Mouse (Mus musculus) intestine, embryonic 16.5 days (tissue): ENCODE results near the gene Vezt. TPM values are rescaled to one million over a fixed set of nuclear protein-coding genes. Genes with fewer than 3 reads are reported as not detected.
A peak's percentile ranks its signal among the peaks of the same experiment; 100 is the strongest.

ENCODE experiments used
- ATAC-seq: fragments of 200-750 bp; cut with Nextera tagmentation; 2 replicates; pipeline ENCODE4 v1.8.0; 2017; ENCODE audit warnings: moderate TSS enrichment, moderate library complexity
- H3K27ac ChIP-seq: fragments of 300-500 bp; sonication (generic); 2 replicates; pipeline ENCODE4 v1.5.1; 2014; ENCODE audit warnings: mild to moderate bottlenecking, low read length
- H3K27me3 ChIP-seq: fragments of 300-500 bp; sonication (generic); replicated peaks from 2 replicates; pipeline ENCODE4 v1.6.1; 2014; ENCODE audit warnings: low read length, control low read depth, mixed read lengths; ENCODE audit not compliant: control insufficient read depth, insufficient read depth
- H3K36me3 ChIP-seq: fragments of 300-500 bp; sonication (generic); 2 replicates; pipeline ENCODE4 v1.6.1; 2014; ENCODE audit warnings: low read length, control low read depth; ENCODE audit not compliant: control insufficient read depth, insufficient read depth
- H3K4me1 ChIP-seq: fragments of 300-500 bp; sonication (generic); 2 replicates; pipeline ENCODE4 v1.6.1; 2014; ENCODE audit warnings: low read length, control low read depth, mixed read lengths; ENCODE audit not compliant: control insufficient read depth, insufficient read depth
- H3K4me2 ChIP-seq: fragments of 300-500 bp; sonication (generic); 2 replicates; pipeline ENCODE4 v1.6.1; 2014; ENCODE audit warnings: low read depth, low read length, control low read depth
- H3K4me3 ChIP-seq: fragments of 300-500 bp; sonication (generic); 2 replicates; pipeline ENCODE4 v1.5.1; 2014; ENCODE audit warnings: mild to moderate bottlenecking, low read length
- H3K9ac ChIP-seq: fragments of 300-500 bp; sonication (generic); 2 replicates; pipeline ENCODE4 v1.6.1; 2014; ENCODE audit warnings: low read depth, low read length
- H3K9me3 ChIP-seq: fragments of 300-500 bp; sonication (generic); 2 replicates; pipeline ENCODE4 v1.6.1; 2016; ENCODE audit warnings: low read length, control low read depth; ENCODE audit not compliant: control insufficient read depth
- WGBS: fragments of 180-500 bp; shearing (Covaris S2); extraction: QIAGEN DNeasy Blood & Tissue Kit; methylation state at CpG from one replicate; pipeline ENCODE4 v1.1.7; 2014; 5-methylcytosine and 5-hydroxymethylcytosine counted together
- polyA plus RNA-seq: library from polyadenylated mRNA; unstranded; fragments of >200 nt; fragmentation: Nextera tagmentation; extraction: Ambion mirVana; gene quantifications from 2 replicates; pipeline ENCODE4 v1.2.1, GENCODE M21; 2015

Gene Vezt
- polyA plus RNA-seq, 1 experiment from 2014 or later = 18.5 TPM

DNA sequence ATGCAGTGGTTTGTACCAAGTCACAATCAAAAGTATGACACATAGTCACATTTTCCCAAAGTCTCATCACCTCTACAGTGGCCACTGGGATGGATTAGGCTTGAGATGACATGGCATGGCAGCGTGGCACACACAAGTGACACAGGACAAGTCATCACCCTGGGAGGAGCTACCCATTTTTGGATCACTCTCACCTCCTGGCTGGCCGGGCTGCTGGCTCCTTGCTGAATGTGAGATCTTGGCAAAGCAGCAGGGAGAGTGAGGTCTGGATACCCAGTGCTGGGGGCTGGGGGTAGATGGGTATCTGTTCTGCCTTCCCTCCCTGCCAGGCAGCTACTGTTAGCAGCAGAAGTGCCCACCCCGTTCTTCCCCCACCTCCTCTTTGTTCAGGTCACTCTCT, 31.3 kb upstream of the Vezt start:
- WGBS = 81% methylated on average over 3 of the region's 3 CpGs
- no peak overlapping the region for H3K9ac ChIP-seq
- no peak for ATAC-seq

DNA sequence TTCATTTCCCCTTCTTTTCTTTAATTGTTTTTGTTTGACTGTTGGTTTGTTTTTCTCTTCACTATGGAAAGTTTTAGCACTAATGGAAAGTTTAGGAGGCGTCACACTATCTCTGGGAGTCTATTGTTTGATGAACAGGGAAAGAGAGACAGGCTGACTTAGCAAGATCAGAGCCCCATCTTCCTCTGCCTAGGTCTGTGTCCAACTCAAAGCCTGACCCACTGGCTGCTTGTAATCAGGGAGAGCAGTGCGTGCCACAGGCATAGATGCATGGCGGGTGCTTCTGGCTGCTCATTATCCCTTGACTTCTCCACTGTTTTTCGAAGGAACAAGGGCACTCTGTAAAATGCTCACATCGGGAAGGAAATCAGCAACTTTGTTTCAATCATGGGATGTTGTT, 26.7 kb upstream of the Vezt start:
- Histone ChIP-seq H3K4me2 (no peak overlapping the region), H3K27me3 (no peaks in the 10 kb centered on the region), H3K9me3 (no peaks in the 10 kb centered on the region), H3K4me1 (peaks cover 16% of the 10 kb centered on the region), H3K36me3 (no peaks in the 10 kb centered on the region), H3K9ac (no peak overlapping the region), H3K27ac (no peak overlapping the region), H3K4me3 (no peak overlapping the region)
- no peak for ATAC-seq
- WGBS = 66% methylated on average over 5 of the region's 5 CpGs

More for the DNA sequence above, 31.3 kb upstream of the Vezt start:
- Histone ChIP-seq H3K4me3 (no peak overlapping the region), H3K36me3 (no peaks in the 10 kb centered on the region), H3K27ac (no peak overlapping the region), H3K27me3 (no peaks in the 10 kb centered on the region), H3K4me1 (peaks cover 5% of the 10 kb centered on the region; the same call in 1 of the 2 replicates), H3K9me3 (no peaks in the 10 kb centered on the region), H3K4me2 (no peak overlapping the region)

- no peaks in the 10 kb centered on the region for H3K36me3 ChIP-seq
- no peak overlapping the region for H3K4me2 ChIP-seq
- H3K27ac ChIP-seq = no peak overlapping the region
- no peak overlapping the region for H3K9ac ChIP-seq
- no peak overlapping the region for H3K4me3 ChIP-seq
- 41% methylated on average over 8 of the region's 8 CpGs for WGBS
- peaks cover 14% of the 10 kb centered on the region for H3K4me1 ChIP-seq
- no peaks in the 10 kb centered on the region for H3K27me3 ChIP-seq
- no peaks in the 10 kb centered on the region for H3K9me3 ChIP-seq
- peak; percentile 64 for ATAC-seq
Observed at GRCm38 (mm10) chr10:94060190-94060589, 24.6 kb upstream of the Vezt start.

- no peaks in the 10 kb centered on the region for H3K27me3 ChIP-seq
- no peak overlapping the region for H3K4me2 ChIP-seq
- 81% methylated on average over 8 of the region's 8 CpGs for WGBS
- H3K4me1 ChIP-seq = peaks cover 12% of the 10 kb centered on the region
- H3K27ac ChIP-seq = no peak overlapping the region
- H3K36me3 ChIP-seq = no peaks in the 10 kb centered on the region
- H3K4me3 ChIP-seq = no peak overlapping the region
- no peak overlapping the region for H3K9ac ChIP-seq
- peak; percentile 86 for ATAC-seq
- H3K9me3 ChIP-seq = no peaks in the 10 kb centered on the region
Observed at GRCm38 (mm10) chr10:94059618-94060055, 24.0 kb upstream of the Vezt start.

DNA sequence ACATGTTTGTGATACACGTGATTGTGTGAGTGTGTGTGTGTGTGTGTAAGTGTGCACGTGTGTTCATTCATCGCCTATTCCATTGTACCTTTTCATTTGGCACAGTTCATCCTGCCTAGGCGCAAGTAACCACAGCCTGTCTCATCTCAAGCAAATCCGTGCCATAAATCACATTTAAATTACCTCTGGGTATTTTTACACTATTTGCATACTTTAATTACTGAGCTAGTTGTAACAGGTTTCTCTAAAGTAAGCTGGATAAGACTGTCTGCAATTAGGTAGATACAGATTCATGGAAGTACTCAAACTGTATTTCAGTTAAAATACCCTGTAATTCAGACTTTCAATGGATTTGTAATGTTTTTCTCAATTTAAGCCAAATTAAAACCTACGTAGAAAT, 20.9 kb upstream of the Vezt start:
- 83% methylated on average over 6 of the region's 6 CpGs for WGBS
- Histone ChIP-seq H3K27ac (no peak overlapping the region), H3K4me3 (no peak overlapping the region), H3K4me1 (peaks cover 10% of the 10 kb centered on the region), H3K9me3 (no peaks in the 10 kb centered on the region), H3K27me3 (no peaks in the 10 kb centered on the region), H3K9ac (no peak overlapping the region), H3K4me2 (no peak overlapping the region), H3K36me3 (no peaks in the 10 kb centered on the region)
- no peak for ATAC-seq

DNA sequence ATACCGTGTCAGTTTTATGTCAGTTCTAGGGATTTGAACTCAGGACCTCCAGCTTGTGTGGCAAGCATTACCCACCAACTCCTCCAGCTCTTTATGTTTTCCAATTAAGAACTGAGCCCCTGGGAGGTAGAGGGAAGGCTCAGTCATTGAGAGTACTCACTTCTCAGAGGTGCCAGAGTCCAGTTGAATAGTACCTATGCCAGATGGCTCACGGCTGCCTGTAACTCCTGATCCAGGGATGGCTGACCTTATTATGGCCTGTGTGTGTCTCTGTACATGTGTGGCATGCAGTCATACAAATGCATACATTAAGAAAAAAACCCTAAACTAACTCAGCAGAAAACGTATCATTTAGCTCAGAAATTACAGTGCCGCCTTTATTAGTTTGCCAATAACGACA, 15.1 kb upstream of the Vezt start:
- Histone ChIP-seq H3K4me3 (no peak overlapping the region), H3K4me2 (no peak overlapping the region), H3K9ac (no peak overlapping the region), H3K27me3 (no peaks in the 10 kb centered on the region), H3K9me3 (no peaks in the 10 kb centered on the region), H3K4me1 (peaks cover 25% of the 10 kb centered on the region), H3K36me3 (no peaks in the 10 kb centered on the region), H3K27ac (no peak overlapping the region)
- ATAC-seq = no peak
- WGBS = 91% methylated on average over 5 of the region's 5 CpGs

DNA sequence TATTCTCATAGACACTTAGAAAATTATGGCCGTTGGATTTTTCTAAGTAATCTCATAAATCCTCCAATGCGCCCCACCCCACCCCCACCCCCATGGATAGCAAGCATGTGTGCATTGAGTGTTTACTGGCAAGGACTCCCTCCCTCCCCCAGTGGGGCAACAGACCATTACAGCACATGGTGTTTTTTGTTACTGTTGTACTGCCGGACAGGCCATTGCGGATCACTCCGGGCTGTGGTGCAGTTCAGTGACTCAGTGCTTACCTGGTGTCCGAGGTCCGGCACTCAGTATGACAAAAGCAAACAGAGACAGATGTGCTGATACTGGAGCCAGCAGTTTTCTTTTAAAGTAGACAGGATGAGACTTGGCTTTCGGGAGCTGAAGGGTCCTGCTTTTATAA, 13.5 kb upstream of the Vezt start:
- Histone ChIP-seq H3K4me1 (peaks cover 25% of the 10 kb centered on the region), H3K27me3 (no peaks in the 10 kb centered on the region), H3K9ac (no peak overlapping the region), H3K9me3 (no peaks in the 10 kb centered on the region), H3K27ac (peak overlapping the region; percentile 49), H3K36me3 (no peaks in the 10 kb centered on the region), H3K4me3 (no peak overlapping the region), H3K4me2 (0 out of 2 replicates have a peak overlapping the region, but pooled peaks have one; percentile 4)
- peak; percentile 43; the same call in 1 of the 2 replicates for ATAC-seq
- WGBS = 36% methylated on average over 8 of the region's 8 CpGs

DNA sequence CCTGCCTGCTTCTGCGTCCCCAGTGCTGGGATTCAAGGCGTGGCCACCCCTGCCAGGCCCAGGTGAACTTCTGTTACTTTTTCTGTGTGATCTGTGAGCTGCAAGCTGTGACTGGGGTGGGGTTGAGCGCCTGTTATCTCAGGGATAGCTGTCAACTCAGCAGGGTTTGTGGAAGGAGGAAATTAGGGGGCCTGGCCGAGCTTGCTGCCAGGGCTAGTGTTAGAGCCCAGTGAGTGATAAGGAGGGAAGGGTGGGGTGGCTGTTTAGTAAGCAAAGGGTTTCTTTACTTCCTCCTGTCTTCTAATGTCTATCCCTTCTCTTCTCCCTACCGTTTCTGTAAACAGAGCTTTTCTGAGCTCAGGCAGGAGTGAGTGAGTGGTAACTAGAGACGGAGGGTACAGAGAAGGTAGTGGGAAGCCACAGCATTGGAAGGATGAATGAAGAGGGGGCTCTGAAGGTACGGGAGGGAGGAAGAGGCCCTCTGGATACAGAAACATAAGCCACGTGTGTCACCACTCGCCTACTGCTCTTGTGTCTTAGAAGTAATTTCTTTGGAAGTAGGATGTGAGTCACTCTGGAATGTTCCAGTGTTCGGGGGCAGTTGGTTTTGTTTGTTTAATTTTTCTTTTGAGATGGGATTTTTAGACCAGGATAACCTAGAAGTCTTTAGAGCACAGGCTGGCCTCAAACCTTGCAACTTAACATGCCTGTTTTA, 12.4 kb upstream of the Vezt start:
- Histone ChIP-seq H3K36me3 (no peaks in the 10 kb centered on the region), H3K27ac (peak overlapping the region; percentile 69), H3K9me3 (no peaks in the 10 kb centered on the region), H3K9ac (no peak overlapping the region), H3K4me2 (no peak overlapping the region), H3K27me3 (no peaks in the 10 kb centered on the region), H3K4me1 (peaks cover 25% of the 10 kb centered on the region), H3K4me3 (no peak overlapping the region)
- peak; percentile 96 for ATAC-seq
- 35% methylated on average over 10 of the region's 10 CpGs for WGBS

- Histone ChIP-seq H3K36me3 (no peaks in the 10 kb centered on the region), H3K4me3 (no peak overlapping the region), H3K4me1 (peaks cover 25% of the 10 kb centered on the region), H3K27ac (no peak overlapping the region), H3K9me3 (no peaks in the 10 kb centered on the region), H3K4me2 (no peak overlapping the region), H3K9ac (no peak overlapping the region), H3K27me3 (no peaks in the 10 kb centered on the region)
- no peak for ATAC-seq
- 53% methylated on average over 1 of the region's 1 CpGs for WGBS
Observed at GRCm38 (mm10) chr10:94047024-94047423, 11.4 kb upstream of the Vezt start.

DNA sequence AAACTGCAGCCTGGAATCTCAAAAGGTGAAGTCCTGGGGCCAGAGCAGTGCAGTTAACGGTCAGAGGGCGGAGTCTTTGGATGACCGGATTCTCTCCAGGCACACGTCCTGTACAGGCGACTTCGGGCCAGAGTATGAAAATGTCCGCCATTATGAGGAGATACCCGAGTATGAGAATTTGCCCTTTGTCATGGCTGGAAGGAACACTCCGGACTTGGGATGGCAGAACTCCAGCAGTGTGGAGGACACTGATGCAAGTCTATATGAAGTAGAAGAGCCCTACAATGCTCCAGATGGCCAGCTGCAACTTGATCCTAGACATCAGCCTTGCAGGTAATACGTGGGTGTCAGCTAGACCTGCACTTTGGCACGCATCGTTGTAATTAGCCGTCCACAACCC, 9.7 kb upstream of the Vezt start:
- no peak for ATAC-seq
- WGBS = 94% methylated on average over 13 of the region's 13 CpGs
- Histone ChIP-seq H3K4me3 (no peak overlapping the region), H3K9me3 (no peaks in the 10 kb centered on the region), H3K9ac (no peak overlapping the region), H3K4me2 (no peak overlapping the region), H3K4me1 (peaks cover 25% of the 10 kb centered on the region), H3K36me3 (no peaks in the 10 kb centered on the region), H3K27ac (no peak overlapping the region), H3K27me3 (no peaks in the 10 kb centered on the region)
